Mouse (Mus musculus) lung, postnatal 10 days (tissue): Measurements from ENCODE around the gene Pde4c.
A peak's percentile ranks its signal among the peaks of the same experiment; 100 is the strongest.

Experiments
- DNase-seq: peaks from one replicate; pipeline ENCODE4 v3.0.0; 2021

Gene Pde4c

DNA sequence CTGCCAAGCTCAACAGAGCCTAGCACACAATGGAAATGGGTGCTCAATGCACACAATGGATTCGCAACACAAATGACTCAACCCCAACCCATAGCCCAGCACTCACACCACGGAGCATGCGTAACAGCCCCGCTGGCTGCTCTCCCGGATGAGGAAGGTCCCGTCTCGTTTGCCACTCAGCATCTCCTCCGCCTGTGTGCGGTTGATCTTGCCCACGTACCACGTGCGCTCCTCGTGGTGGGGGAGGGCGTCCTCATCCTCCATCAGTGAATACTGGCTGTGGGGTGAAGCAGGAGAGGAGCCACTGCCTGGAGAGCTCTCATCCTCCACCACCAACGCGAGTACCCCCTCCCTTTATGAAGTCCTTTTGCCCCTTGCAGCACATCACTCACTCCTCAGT is 45.4 kb downstream of the Pde4c start:
- no peak for DNase-seq

DNA sequence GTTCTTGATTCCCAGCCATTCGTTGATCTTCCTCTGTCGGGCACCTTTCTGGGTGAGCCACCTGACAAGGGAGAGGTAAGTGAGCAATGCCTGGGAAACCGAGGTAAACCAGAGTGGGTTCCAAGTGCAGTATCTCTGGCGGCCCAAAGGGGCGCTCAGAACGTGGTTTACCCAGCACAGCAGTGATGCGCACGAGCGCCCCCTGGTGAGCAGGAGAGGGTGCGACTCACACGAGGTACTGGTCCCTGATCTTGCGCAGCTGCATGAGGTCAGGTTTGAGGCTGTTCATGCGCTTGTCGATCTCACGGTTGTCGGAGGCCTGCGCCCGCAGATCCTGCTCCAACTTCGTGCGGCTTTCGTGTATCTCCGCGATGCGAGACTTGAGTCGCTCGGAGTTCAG is 45.8 kb downstream of the Pde4c start:
- DNase-seq = peak; percentile 96

DNA sequence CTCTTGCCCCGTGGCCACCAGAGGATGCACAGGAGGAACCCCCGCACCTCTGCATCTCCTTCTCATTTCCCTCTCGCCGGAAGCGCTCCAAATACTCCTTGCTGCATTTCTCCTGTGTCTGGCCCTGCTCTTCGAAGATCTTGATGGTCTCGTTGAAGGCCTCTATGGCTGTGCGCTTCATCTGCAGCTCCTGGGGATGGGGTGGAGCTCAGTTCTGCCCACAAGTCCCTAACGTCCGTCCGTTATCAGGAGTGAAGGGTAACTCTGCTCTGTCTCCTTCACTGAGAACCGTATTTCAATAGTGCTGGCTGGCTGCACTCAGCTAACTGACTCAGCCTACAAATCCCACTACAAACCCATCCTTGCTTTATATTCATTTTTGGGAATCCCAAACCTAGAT is 46.3 kb downstream of the Pde4c start:
- no peak for DNase-seq

DNA sequence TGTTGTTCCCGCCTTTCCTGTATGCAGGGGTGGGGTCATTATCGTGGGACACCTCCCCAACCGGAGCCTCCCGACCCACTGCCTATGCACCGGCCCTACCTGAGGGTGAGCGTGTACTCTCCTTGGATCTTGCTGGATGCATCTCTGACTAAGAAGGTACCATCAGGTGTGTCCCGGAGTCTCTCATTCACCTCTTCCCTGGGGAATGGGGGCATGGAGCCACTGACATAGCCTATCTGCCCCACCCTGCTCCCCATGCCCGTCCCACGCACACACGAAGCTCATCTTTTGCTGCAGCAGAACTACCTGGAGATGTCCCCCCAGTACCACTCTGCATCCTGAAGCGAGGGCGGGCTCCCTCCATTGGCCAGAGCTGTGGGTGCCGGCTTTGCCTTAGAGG is 47.2 kb downstream of the Pde4c start:
- DNase-seq = no peak

DNA sequence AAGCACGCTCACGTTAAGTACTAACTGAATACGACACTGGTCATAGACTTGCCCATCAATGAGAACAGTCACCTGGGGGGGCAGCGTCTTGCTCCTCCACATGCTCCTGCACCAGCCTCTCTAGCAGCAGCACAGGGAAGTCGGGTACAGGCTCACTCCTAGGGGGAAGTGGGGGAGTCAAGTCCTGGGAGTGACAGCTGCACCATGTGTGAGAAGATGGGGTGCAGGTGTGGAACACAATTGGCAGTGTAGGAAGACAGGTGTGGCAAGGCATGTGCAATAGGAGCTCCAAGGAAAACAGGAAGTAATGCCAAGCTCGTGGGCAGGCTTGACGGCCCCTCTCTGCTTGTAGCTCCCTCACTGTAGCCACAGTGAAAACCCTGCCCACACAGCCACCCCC is 47.7 kb downstream of the Pde4c start:
- no peak for DNase-seq

DNA sequence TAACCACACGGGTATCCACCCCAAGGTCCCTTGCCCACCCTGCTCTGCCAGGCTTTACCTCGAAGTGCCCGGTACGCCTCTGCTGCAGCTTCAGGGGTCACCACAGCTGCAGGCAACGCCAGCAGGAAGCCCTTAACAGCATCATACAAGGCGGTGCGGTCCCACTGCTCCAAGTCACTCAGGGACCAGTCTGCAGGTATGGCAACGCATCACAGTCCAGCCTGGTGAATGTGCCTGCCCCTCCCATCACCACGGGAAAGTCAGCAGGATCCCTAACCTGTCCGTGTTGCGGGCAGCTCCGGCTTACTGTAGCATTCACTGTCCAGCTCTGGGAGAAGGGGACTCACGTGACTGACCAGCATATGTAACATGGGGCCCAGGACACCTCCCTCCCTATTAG is 48.6 kb downstream of the Pde4c start:
- no peak for DNase-seq

DNA sequence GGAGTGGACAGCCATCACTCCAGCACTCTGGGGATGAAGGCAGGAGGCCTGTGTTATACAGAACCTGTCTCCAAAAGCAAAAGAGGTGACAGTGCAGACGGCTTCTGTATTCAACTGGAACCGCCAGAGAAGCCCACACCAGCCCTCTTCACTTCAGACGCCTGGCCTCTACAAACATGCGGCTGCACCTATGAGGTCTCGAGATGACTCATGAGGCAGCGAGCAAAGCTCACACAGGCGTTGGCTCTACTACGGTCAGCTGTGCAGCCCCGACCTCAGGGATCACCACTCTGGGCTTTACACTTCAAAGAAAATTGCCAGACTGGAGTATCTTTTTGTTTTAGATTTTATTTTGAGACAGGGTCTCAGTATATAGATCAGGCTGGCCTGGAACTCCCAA is 49.4 kb downstream of the Pde4c start:
- no peak for DNase-seq

DNA sequence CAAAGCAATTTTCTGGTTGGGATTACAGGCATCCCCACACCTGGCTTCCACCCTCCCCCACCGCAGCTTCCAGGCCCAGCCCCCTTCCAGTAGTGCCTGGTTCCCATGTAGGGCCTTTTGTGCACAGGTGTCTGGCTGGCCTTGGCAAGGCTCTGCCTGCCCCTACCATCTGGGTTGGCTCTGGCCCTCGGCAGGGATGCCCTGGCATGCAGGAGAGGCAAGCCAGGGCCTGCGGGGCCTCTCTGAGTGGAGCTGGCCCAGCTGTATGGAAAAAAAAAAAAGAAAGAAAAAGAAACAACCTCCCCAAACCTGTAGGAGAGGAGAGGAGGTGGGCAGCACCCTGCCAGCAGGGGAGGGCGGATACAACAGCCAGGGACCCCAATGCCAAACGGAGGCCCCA is 49.9 kb downstream of the Pde4c start:
- no peak for DNase-seq

DNA sequence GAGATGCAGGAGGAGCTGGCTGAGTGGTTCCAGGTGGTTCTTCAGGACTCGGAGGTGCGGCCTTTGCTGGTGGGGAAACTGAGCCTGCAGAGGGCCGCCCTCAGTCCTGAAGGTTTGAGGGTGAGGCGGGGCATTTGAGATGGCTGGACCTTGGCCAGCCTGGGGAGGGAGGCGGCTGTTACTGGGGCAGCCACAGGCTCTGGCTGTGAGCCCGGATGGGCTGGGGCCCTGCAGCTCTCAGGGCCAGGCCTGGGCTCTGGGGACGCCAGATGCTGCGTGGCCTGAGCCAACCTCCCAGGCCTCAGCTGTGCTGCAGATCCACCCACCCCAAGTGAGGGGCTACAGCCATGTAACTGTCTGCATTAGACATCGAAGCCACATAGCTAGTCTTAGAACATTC is 50.3 kb downstream of the Pde4c start:
- peak; percentile 86 for DNase-seq

DNA sequence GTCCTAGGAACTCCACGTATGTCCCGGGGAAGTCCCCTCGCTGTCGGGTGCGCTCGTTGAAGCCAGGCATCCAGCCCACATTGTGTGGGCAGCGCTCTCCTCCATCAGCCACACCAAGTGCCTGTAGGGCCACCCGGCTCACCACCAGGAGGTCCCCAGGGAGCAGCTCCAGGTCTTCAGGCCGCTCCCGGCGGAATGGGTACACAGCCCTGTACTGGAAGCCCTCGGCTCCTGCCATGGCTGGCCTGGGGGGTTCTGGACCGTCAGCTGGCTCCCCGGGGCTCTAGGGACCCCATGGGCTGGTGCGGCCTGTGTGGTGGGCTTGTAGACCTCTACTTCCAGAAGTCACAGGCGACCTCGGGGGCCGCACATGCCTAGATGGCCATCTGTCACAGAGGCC is 51.2 kb downstream of the Pde4c start:
- DNase-seq = no peak

DNA sequence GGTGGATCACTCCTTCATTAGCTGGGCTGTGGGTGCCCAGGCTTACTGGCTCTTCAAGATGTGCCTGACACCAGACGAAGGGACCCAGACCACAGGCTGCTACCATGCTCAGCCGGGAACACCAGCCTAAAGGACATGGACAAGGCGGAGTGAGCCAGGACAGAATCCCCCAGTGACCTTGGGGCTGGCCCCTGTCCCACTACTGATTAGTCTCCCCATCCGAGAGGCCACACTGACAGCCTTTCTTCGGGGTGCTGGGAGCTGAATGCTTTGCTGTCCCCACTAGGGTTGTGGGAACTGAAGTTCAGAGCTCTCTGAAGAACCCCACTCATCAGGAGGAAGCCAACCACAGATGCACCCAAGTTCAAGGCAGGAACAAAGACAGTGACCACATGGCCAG is 51.7 kb downstream of the Pde4c start:
- no peak for DNase-seq

DNA sequence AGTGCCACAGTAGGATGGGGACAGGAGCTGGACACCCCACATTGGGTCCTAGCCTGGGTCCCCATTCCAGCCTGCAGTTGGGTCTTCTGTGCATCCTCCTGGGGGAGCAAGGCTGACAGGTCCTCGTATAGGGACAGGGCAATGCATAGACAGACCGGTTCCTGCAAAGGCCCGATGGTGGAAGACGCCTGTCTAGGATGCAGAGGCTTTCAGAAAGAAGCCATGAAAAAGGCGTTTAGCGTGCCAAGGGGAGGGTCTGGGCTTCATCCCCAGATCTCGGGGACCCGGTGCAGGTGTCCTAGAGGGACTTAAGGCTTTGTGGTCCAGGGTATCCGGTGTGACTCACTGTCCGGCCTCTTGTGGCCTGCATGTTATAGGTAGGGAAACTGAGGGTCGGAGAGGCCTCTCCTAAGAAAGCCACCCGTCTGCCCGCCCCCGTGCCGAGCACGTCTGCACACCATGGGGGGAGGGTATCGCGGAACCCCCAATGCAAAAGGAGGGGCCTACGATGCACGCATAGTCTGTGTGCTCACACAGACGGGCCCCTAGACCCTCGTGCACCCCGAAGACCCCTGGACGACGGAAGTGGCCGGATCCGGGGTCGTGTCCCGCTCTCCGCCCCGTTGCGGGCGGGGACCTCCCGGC is 52.5 kb downstream of the Pde4c start:
- DNase-seq = no peak

DNA sequence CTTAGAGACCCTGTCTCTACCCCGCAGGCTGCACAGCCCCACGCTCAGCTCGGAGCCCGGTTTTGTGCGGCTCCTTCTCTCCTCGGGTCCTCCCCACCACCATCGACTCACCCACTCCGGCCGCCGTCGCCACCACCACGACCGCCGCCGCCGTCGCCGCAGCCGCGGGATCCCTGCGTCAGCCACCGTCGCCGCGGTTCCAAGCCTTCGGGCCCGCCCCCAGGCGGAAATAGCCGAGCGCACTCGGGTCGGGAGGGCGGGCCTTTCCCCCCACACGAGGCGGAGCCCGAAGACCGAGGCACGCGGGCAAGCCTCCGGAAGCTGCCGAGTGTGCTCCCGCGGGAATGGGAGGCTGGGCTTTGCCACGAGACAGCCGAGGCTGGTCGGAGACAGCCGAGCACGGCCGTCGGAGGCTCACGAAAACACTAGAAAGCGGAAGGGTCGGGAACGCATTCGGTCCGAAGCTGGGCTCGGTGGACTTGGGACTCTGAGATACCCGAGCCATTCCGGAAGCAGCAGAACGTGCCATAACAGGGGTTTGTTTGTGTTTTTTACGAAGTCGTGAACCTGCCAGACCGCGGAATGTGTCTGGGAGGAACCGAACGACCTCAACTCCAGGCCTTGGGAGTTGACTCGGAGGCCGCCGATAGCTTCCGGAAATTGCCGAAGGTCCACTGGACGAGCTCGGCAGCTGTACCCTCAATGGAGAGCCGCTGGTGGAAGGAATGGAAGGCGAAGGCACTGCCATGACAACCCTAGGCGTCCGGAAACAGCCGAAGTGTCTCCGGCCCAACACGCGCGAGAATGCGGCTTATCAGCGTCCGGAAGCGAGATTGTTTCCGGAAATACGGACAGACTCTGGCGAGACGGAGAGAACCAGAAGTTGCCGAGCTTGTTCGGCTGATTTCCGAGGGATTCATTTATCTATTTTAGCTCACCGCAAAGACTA is 53.2 kb downstream of the Pde4c start, which contains the start of gene Pik3r2:
Gene Pik3r2 (minus strand): TSS at position 218 of the 949 bp plus-strand sequence.
- peak; percentile 99 for DNase-seq

DNA sequence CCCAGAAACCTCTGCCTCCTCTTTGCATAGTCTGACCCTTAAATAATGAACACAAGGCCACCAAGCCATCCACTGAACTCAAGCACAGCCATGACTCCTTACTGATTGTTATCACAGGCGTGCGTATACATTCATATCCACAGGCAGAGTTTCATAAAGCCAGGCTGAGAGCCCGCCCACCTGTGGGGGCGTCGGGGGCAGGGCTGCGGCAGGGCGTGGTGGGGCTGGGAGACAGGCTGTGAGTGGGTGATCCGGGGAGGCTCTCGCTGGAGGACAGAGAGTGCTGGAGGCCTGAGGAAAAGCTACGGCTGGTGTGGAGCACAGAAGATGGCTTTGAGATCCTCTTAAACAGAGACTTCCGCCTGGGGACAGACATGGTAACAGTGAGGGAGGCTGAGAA is 56.6 kb downstream of the Pde4c start:
- DNase-seq = no peak

DNA sequence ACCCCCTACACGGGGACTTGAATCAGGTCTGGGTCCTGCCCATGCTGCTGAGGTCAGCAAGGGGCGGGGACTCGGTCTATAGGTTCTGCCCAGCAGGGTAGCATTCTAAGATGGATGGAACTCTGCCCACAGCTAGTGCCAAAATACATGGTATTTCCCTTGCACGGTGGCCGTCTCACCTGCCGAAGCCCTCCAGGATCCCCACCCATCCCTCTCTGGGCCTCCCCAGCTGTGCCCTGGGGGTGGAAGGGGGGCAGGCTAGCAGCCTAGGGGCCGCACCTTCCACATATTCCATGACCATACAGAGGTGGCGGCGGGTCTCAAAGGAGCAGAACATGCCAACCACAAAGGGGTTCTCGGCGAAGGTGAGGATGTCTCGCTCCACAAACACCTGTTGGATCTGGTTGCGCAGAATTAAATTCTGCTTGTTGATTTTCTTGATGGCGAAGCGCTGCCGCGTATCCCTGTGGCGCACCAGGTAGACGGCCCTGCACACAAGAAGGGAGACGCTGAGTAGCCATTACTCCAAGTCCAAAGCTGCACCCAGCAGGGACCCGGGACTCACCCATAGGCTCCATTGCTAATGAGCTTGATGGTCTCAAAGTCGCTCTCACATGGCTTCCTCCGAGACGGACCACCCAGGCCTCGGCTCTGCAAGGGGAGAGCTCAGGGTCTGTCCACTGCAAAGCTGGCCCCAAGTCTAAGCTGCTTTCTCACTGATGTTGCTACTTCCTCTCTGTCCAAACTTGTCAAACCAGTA is 63.0 kb downstream of the Pde4c start:
- DNase-seq = no peak

DNA sequence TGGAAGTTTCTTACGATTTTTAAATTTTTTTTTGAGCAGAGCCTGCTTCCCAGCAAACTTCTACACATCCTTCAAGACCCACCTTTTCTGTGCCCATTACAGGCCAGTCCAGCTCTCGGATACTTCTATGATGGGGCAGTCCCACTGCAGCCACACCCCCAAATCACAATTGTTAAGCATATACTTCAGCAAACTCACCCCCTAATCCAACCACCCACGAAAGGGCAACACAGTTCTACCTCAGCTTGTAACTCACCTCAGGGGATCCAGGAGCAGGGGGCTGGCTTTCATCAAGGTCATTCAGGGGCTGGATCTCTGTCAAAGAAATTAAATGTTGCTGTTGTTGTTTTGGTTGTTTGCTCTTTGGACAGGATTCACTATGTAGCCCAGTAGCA is 63.5 kb downstream of the Pde4c start:
- no peak for DNase-seq

DNA sequence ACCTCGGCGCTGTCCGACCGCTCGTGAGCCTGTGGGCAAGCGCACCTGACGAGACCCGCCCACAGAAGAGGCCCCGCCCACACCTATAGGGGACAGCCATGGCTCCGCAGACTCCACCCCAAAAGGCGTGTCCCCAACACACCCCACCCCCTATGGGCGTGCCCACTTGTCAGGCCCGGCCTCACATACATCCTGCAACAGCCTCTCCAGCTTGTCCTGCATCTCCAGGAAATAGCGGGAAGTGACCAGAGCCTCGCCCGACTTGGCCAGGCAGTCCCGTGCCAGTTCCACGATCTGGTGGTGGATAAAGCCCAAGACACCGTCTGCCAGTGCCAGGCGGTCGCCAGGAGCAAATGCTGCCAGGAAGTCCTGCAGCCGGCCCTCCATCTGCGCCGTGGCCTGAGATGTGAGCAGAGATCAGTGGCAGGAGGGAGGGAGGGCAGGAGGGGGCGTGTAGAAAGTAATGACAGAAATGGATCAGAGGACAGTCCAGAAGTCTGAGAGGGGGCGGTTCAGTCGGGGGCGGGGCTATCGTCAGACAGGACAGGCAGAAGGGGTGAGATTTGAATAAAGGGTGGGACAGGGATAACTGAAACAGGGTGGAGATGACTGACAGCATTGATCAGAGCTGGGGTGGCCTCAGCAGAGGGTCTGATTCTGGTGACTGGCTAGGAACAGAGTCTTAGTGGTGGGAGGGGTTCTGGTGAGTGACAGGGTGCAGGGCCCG is 64.6 kb downstream of the Pde4c start:
- peak; percentile 76 for DNase-seq

DNA sequence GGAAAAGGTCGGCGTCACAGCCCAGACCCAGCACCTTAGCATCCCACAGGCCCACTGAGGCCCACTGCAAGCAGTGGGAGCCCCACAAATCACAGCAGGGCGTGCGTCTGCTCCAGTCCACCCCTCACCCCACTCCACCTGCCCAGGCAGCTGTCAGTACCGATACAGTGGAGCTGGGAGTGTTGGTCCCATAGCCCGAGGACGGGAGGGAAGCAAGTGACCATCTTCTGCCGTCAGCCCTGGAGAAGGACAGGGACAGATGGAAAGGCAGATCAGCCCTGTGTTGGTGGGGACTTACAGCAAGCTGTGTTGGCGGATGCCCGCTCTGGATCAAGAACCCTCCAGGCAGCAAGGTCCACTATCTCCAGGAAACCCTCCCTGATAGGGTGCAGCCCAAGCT is 65.5 kb downstream of the Pde4c start:
- no peak for DNase-seq

DNA sequence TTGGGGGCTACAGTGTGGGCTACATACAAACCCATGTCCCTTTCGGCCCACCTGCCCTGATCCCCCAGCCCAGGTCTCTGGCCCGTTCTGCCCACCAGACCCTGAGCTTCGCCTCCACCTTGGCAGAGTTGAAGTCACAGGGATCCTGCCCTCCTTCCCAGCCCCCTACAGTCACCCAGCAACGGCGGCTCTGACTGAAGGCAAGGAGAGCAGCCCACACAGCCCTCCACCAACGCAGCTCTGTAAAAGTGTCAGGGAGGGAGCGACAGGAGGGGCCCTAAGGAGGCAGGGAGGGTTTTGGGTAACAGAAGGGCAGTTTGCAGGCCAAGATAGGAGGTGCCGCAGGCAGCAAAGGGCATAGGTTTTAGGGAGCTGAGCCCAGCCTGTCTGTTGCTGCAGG is 67.3 kb downstream of the Pde4c start:
- no peak for DNase-seq

DNA sequence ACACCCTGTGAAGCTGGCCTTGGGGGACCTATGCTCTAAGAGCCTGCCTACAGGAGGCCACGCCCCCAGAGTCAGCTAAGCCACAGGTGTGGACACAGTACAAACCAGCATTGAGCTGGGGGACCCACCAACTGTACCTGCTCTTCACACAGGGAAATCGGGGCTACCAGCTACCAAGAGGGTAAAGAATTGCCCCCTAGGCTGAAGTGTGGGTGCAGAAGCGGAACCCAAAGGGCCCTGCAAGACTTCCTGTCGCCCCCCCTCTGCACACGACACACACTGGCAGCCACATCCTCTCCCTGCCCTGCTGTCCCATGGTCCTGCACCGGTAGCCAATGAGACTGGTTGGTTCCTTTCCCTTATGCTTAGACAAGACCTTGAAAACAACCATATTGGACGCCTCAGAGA is 67.8 kb downstream of the Pde4c start:
- DNase-seq = peak; percentile 72

DNA sequence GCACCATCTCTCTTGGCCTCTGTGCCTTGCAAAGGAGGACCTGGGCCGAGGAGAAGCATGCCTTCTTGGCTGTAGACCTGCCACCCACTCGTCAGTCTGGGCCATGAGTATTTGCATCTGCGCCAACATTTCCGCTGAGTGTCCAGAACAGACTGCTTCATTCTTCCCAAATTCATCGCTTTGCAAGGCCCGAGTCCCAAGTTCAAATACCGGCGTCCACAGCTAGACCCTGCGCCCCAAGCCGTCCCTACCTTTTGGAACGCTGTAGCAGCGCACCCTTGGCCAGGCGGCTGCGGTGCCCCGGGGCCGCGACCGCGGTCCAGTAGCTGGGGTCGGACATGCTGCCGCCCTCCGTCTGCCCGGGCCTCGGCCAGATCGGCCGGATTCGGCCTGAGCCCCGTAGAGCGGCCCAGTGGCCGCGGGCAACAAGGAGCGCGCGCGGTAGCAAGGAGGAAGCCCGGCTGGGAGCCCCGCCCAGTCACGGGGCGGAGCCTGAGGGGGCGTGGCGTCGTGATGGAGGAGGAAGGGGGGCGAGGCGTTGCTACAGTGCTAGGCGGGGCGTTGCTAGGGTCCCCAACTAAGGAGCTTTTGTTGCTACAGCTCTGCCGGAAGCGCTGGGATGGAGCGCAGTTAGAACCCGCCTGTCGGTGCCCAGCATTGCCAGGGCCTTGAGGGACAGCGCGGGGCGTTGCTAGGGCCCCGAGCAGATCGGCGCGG is 68.6 kb downstream of the Pde4c start:
- DNase-seq = peak; percentile 98

DNA sequence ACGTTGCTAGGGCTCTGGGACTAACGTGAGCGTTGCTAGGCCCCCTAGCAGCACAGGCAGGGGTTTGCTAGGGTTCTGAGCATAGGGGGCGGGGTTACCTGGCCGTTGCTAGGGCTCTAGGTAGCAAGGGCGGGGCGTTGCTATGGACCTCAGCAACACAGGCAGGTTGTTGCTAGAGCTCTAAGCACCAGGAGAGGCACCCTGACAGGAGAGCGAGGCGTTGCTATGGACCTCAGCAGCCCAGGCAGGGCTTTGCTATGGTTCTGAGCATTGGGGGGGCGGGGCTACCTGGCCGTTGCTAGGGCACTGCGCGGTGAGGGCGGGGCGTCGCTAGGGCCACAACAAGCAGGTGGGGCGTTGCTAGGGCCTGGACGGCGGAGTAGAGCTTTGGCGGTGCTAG is 69.2 kb downstream of the Pde4c start:
- DNase-seq = peak; percentile 83
